Mouse (Mus musculus): ENCODE measurements around the gene Serpind1.

Serpind1 gene

GRCm38 (mm10) chr16:17346766-17347165 lies 15.6 kb downstream of the Serpind1 start:
- no peak for DNase-seq (ENCODE audit: extremely low spot score)

- DNase-seq (ENCODE audit: extremely low spot score) = no peak
Observed at GRCm38 (mm10) chr16:17356031-17356430, 24.9 kb downstream of the Serpind1 start.

GRCm38 (mm10) chr16:17358787-17359186 lies 27.6 kb downstream of the Serpind1 start:
- DNase-seq (ENCODE audit: extremely low spot score) = no peak

GRCm38 (mm10) chr16:17382306-17382705 lies 51.1 kb downstream of the Serpind1 start:
- DNase-seq (ENCODE audit: extremely low spot score) = no peak

GRCm38 (mm10) chr16:17383594-17384326 lies 52.6 kb downstream of the Serpind1 start:
- DNase-seq (ENCODE audit: extremely low spot score) = no peak

GRCm38 (mm10) chr16:17392784-17393183 lies 61.6 kb downstream of the Serpind1 start:
- DNase-seq (ENCODE audit: extremely low spot score) = no peak
